Mouse (Mus musculus): ENCODE data around the gene Aplp2.

Aplp2 gene

GRCm38 (mm10) chr9:31225808-31226207 lies 14.2 kb upstream of the Aplp2 start:
- DNase-seq (ENCODE audit: low read depth, low spot score): no peak

- DNase-seq (ENCODE audit: low read depth, low spot score): no peak
Measured at GRCm38 (mm10) chr9:31223475-31223874, 11.9 kb upstream of the Aplp2 start.

- no peak for DNase-seq (ENCODE audit: low read depth, low spot score)
Measured at GRCm38 (mm10) chr9:31221170-31221569, 9.6 kb upstream of the Aplp2 start.

- DNase-seq (ENCODE audit: low read depth, low spot score): no peak
Measured at GRCm38 (mm10) chr9:31217631-31218380, 6.2 kb upstream of the Aplp2 start.

GRCm38 (mm10) chr9:31212500-31213008 lies 939 bp upstream of the Aplp2 start:
- no peak for DNase-seq (ENCODE audit: low read depth, low spot score)

GRCm38 (mm10) chr9:31210749-31211689 lies 596 bp downstream of the Aplp2 start:
- no peak for DNase-seq (ENCODE audit: low read depth, low spot score)

GRCm38 (mm10) chr9:31210163-31210562 lies 1.5 kb downstream of the Aplp2 start:
- no peak for DNase-seq (ENCODE audit: low read depth, low spot score)

- DNase-seq (ENCODE audit: low read depth, low spot score): no peak
Measured at GRCm38 (mm10) chr9:31209502-31209901, 2.1 kb downstream of the Aplp2 start.

GRCm38 (mm10) chr9:31207732-31208131 lies 3.9 kb downstream of the Aplp2 start:
- DNase-seq (ENCODE audit: low read depth, low spot score): no peak

- DNase-seq (ENCODE audit: low read depth, low spot score): no peak
Measured at GRCm38 (mm10) chr9:31204722-31205121, 6.9 kb downstream of the Aplp2 start.

GRCm38 (mm10) chr9:31203571-31204210 lies 7.9 kb downstream of the Aplp2 start:
- DNase-seq (ENCODE audit: low read depth, low spot score): no peak

- no peak for DNase-seq (ENCODE audit: low read depth, low spot score)
Measured at GRCm38 (mm10) chr9:31203068-31203467, 8.5 kb downstream of the Aplp2 start.

GRCm38 (mm10) chr9:31198614-31199013 lies 13.0 kb downstream of the Aplp2 start:
- DNase-seq (ENCODE audit: low read depth, low spot score): no peak

GRCm38 (mm10) chr9:31197782-31198181 lies 13.8 kb downstream of the Aplp2 start:
- DNase-seq (ENCODE audit: low read depth, low spot score): no peak

- no peak for DNase-seq (ENCODE audit: low read depth, low spot score)
Measured at GRCm38 (mm10) chr9:31196742-31197141, 14.9 kb downstream of the Aplp2 start.

GRCm38 (mm10) chr9:31195573-31195972 lies 16.0 kb downstream of the Aplp2 start:
- no peak for DNase-seq (ENCODE audit: low read depth, low spot score)

GRCm38 (mm10) chr9:31192378-31192777 lies 19.2 kb downstream of the Aplp2 start:
- no peak for DNase-seq (ENCODE audit: low read depth, low spot score)

- no peak for DNase-seq (ENCODE audit: low read depth, low spot score)
Measured at GRCm38 (mm10) chr9:31191543-31191942, 20.1 kb downstream of the Aplp2 start.

- no peak for DNase-seq (ENCODE audit: low read depth, low spot score)
Measured at GRCm38 (mm10) chr9:31189194-31189593, 22.4 kb downstream of the Aplp2 start.

GRCm38 (mm10) chr9:31184439-31184838 lies 27.2 kb downstream of the Aplp2 start:
- no peak for DNase-seq (ENCODE audit: low read depth, low spot score)

- DNase-seq (ENCODE audit: low read depth, low spot score): no peak
Measured at GRCm38 (mm10) chr9:31183061-31183460, 28.6 kb downstream of the Aplp2 start.
